Mouse (Mus musculus): ENCODE results near the gene Rbms3. TPM values are rescaled to one million over a fixed set of nuclear protein-coding genes. Genes with fewer than 3 reads are reported as not detected.

Gene Rbms3
- total and polyA plus RNA-seq, 3 experiments, result 8.1 to 12.5 (median 8.8) TPM

GRCm38 (mm10) chr9:117084471-117084870, 545.2 kb downstream of the Rbms3 start:
- H3K4me1 ChIP-seq (ENCODE audit: control insufficient read depth, insufficient read depth, low read length), result no peaks in the 10 kb centered on the region
- H3K27ac ChIP-seq, result no peak overlapping the region
- H3K79me2 ChIP-seq (replicated peaks; ENCODE audit: control insufficient read depth, insufficient read depth, low read length), result no peaks in the 10 kb centered on the region
- no peaks in the 10 kb centered on the region for H3K36me3 ChIP-seq (ENCODE audit: control insufficient read depth, insufficient read depth, low read length)
- TF ChIP-seq EP300 (IDR thresholded peaks at IDR 0.05; ENCODE audit: insufficient read depth, low read depth, low read length), result no peak
- no peak for TF ChIP-seq POLR2A (IDR thresholded peaks at IDR 0.05; ENCODE audit: insufficient read depth, low read depth, low read length)
- no peak for TF ChIP-seq CTCF (IDR thresholded peaks at IDR 0.05)
- DNase-seq, result no peak
- no peak overlapping the region for H3K9ac ChIP-seq (ENCODE audit: low read depth, low read length)
- H3K4me3 ChIP-seq, result no peak overlapping the region
- 95% methylated on average over 2 of the region's 2 CpGs for WGBS
- intact Hi-C loops (cut with DNase I), result no loop called here
- H3K27me3 ChIP-seq (ENCODE audit: control insufficient read depth, insufficient read depth, low read length), result no peaks in the 10 kb centered on the region

DNA sequence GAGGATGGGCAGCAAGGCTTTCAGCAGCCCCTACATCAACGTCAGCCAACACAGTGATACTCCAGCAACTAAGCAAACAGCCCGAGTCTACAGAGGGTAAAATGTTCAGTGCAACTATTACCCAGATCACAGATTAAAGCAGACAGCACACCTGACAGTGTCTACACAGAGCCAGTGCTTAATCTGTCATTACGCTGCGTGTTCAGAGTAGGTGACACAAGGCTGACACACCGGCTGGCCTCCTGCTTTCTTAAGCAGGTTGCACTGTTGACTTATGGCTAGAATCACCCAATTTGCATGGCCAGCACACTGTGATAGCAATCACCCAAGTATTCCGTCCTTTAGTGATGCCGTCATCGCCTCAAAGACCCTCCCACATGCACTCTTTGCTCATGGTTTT, 550.2 kb downstream of the Rbms3 start:
- 89% methylated on average over 8 of the region's 8 CpGs for WGBS
- H3K27me3 ChIP-seq (ENCODE audit: control insufficient read depth, insufficient read depth, low read length), result no peaks in the 10 kb centered on the region
- H3K4me3 ChIP-seq, result no peak overlapping the region
- intact Hi-C loops (cut with DNase I), result no loop called here
- H3K27ac ChIP-seq, result no peak overlapping the region
- no peak for DNase-seq
- H3K36me3 ChIP-seq (ENCODE audit: control insufficient read depth, insufficient read depth, low read length), result no peaks in the 10 kb centered on the region
- H3K79me2 ChIP-seq (replicated peaks; ENCODE audit: control insufficient read depth, insufficient read depth, low read length), result no peaks in the 10 kb centered on the region
- H3K4me1 ChIP-seq (ENCODE audit: control insufficient read depth, insufficient read depth, low read length), result no peaks in the 10 kb centered on the region
- no peak for TF ChIP-seq CTCF (IDR thresholded peaks at IDR 0.05)
- no peak for TF ChIP-seq EP300 (IDR thresholded peaks at IDR 0.05; ENCODE audit: insufficient read depth, low read depth, low read length)
- no peak for TF ChIP-seq POLR2A (IDR thresholded peaks at IDR 0.05; ENCODE audit: insufficient read depth, low read depth, low read length)
- H3K9ac ChIP-seq (ENCODE audit: low read depth, low read length), result no peak overlapping the region

DNA sequence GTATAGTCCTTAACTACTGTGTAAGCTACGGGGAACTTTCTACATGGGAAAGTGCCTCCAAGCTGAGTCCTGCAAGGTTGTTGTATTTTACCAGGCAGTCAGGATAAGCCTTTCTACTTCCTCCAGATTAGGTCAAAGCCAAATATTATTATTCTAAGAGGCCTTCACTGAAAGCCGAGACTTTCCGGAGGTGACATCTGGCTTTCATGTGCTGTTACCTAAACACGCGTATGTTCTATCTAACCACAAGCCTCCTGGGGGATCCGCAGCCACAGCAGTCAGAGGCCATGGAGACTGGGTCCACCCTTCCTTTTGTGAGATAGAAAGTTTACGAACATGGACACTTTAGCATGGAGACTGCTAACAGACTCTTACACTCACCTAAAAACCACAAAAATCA, 552.2 kb downstream of the Rbms3 start:
- 49% methylated on average over 7 of the region's 7 CpGs for WGBS
- Histone ChIP-seq H3K79me2 (replicated peaks; ENCODE audit: control insufficient read depth, insufficient read depth, low read length) (no peaks in the 10 kb centered on the region), H3K4me3 (no peak overlapping the region), H3K9ac (ENCODE audit: low read depth, low read length) (no peak overlapping the region), H3K27ac (no peak overlapping the region), H3K27me3 (ENCODE audit: control insufficient read depth, insufficient read depth, low read length) (no peaks in the 10 kb centered on the region), H3K4me1 (ENCODE audit: control insufficient read depth, insufficient read depth, low read length) (no peaks in the 10 kb centered on the region), H3K36me3 (ENCODE audit: control insufficient read depth, insufficient read depth, low read length) (no peaks in the 10 kb centered on the region)
- intact Hi-C loops (cut with DNase I), result no loop called here
- TF ChIP-seq POLR2A (IDR thresholded peaks at IDR 0.05; ENCODE audit: insufficient read depth, low read depth, low read length), result no peak
- no peak for TF ChIP-seq EP300 (IDR thresholded peaks at IDR 0.05; ENCODE audit: insufficient read depth, low read depth, low read length)
- TF ChIP-seq CTCF (IDR thresholded peaks at IDR 0.05), result no peak
- no peak for DNase-seq

GRCm38 (mm10) chr9:117076785-117077184, 552.9 kb downstream of the Rbms3 start:
- Histone ChIP-seq H3K9ac (ENCODE audit: low read depth, low read length) (no peak overlapping the region), H3K36me3 (ENCODE audit: control insufficient read depth, insufficient read depth, low read length) (no peaks in the 10 kb centered on the region), H3K79me2 (replicated peaks; ENCODE audit: control insufficient read depth, insufficient read depth, low read length) (no peaks in the 10 kb centered on the region), H3K4me1 (ENCODE audit: control insufficient read depth, insufficient read depth, low read length) (no peaks in the 10 kb centered on the region), H3K27ac (no peak overlapping the region), H3K27me3 (ENCODE audit: control insufficient read depth, insufficient read depth, low read length) (no peaks in the 10 kb centered on the region), H3K4me3 (no peak overlapping the region)
- TF ChIP-seq CTCF (IDR thresholded peaks at IDR 0.05), result no peak
- TF ChIP-seq POLR2A (IDR thresholded peaks at IDR 0.05; ENCODE audit: insufficient read depth, low read depth, low read length), result no peak
- no peak for TF ChIP-seq EP300 (IDR thresholded peaks at IDR 0.05; ENCODE audit: insufficient read depth, low read depth, low read length)
- 70% methylated on average over 8 of the region's 8 CpGs for WGBS
- no peak for DNase-seq
- intact Hi-C loops (cut with DNase I), result no loop called here

DNA sequence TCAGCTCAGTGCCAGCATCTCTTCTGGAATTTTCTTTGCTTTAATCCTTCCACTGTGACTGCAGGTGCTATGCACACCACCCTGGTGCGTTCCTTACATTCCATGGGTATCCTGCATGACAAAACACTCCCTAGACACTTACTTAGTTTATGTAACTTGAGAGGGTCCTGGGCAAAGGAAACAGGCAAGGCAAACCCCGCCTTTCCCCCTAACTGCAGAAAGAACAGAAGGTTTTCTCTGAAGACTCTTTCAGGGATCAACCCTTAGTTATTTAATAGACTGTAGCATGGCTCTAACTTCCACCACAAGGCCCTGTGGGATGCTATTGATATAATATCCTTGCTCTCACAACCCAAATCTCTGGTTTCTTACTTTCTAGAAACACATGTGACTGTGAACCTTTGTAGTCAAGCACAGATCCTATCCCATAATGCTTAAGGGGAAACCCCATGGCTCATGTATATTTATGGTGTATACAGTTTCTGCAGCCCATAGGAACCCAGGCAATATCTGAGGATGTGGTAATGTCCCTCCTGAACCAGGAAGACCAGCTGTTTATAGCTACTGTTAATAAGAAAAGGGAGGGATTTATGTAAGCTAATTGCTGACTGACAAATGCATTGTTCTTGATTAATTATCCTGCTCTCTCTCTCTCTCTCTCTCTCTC, 557.1 kb downstream of the Rbms3 start:
- no peak for DNase-seq
- TF ChIP-seq CTCF (IDR thresholded peaks at IDR 0.05), result no peak
- no peak for TF ChIP-seq POLR2A (IDR thresholded peaks at IDR 0.05; ENCODE audit: insufficient read depth, low read depth, low read length)
- no peak for TF ChIP-seq EP300 (IDR thresholded peaks at IDR 0.05; ENCODE audit: insufficient read depth, low read depth, low read length)
- no peaks in the 10 kb centered on the region for H3K27me3 ChIP-seq (ENCODE audit: control insufficient read depth, insufficient read depth, low read length)
- 52% methylated on average over 2 of the region's 2 CpGs for WGBS
- H3K79me2 ChIP-seq (replicated peaks; ENCODE audit: control insufficient read depth, insufficient read depth, low read length), result no peaks in the 10 kb centered on the region
- no peak overlapping the region for H3K27ac ChIP-seq
- H3K4me1 ChIP-seq (ENCODE audit: control insufficient read depth, insufficient read depth, low read length), result no peaks in the 10 kb centered on the region
- H3K4me3 ChIP-seq, result no peak overlapping the region
- intact Hi-C loops (cut with DNase I), result no loop called here
- H3K36me3 ChIP-seq (ENCODE audit: control insufficient read depth, insufficient read depth, low read length), result no peaks in the 10 kb centered on the region
- no peak overlapping the region for H3K9ac ChIP-seq (ENCODE audit: low read depth, low read length)

GRCm38 (mm10) chr9:117070616-117071015, 559.1 kb downstream of the Rbms3 start:
- intact Hi-C loops (cut with DNase I), result no loop called here
- Histone ChIP-seq H3K79me2 (replicated peaks; ENCODE audit: control insufficient read depth, insufficient read depth, low read length) (no peaks in the 10 kb centered on the region), H3K27me3 (ENCODE audit: control insufficient read depth, insufficient read depth, low read length) (no peaks in the 10 kb centered on the region), H3K27ac (no peak overlapping the region), H3K9ac (ENCODE audit: low read depth, low read length) (no peak overlapping the region), H3K36me3 (ENCODE audit: control insufficient read depth, insufficient read depth, low read length) (no peaks in the 10 kb centered on the region), H3K4me3 (no peak overlapping the region), H3K4me1 (ENCODE audit: control insufficient read depth, insufficient read depth, low read length) (no peaks in the 10 kb centered on the region)
- TF ChIP-seq EP300 (IDR thresholded peaks at IDR 0.05; ENCODE audit: insufficient read depth, low read depth, low read length) (no peak), POLR2A (IDR thresholded peaks at IDR 0.05; ENCODE audit: insufficient read depth, low read depth, low read length) (no peak), CTCF (IDR thresholded peaks at IDR 0.05) (no peak)
- DNase-seq, result no peak
- 62% methylated on average over 2 of the region's 2 CpGs for WGBS
